Mouse (Mus musculus): ENCODE results near the gene Cnn2.
"Not testable (repeated sequence)": the region's sequence is repeated elsewhere in the genome, so short reads cannot be mapped to it uniquely, and the experiment has no call there.

The Cnn2 gene

DNA sequence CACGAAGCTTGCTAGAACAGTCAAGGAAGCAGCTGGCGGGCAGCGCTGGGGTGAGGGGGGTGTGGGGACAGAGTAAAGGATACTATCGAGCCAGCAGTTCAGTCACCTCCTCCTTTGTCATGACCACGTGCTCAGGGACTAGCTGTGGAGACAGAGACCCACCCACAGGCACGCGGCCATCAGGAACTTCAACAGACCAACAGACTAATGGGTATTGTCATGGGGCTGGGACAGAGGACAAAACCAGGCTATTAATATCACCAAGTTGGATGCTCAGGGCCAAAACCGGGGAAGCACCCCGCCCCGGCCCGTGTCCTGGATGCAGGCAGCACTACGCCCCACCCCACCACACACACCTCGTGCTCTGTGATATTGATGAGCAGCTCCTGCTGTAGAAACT is 48.4 kb downstream of the Cnn2 start:
- DNase-seq (ENCODE audit: low spot score in 2 of 2): no peak

DNA sequence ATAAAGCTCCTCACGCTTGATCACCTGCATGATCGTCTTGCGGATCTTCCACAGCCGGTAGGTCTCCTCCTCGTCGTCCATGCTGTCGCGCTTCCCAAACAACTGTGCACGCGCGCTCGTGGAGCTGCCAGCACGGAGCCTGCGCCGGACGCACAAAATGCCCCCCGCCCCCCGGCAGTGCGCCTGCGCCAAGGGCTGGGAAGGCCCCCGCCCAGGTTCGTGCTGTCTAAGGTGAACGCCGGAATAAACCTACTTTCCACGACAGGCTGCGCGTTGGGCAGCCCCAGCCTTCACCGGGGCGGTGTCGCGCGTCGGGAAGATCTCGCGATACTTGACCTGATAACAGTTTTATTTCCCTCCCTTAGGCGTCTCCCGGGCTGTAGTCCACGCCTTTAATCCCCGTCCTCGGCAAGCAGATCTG is 51.2 kb downstream of the Cnn2 start, which contains the start of gene Polr2e:
Gene Polr2e, minus strand, starts transcription at position 237 of the 421 bp plus-strand sequence.
- DNase-seq (ENCODE audit: low spot score in 2 of 2): peak; percentile 96 to 98

DNA sequence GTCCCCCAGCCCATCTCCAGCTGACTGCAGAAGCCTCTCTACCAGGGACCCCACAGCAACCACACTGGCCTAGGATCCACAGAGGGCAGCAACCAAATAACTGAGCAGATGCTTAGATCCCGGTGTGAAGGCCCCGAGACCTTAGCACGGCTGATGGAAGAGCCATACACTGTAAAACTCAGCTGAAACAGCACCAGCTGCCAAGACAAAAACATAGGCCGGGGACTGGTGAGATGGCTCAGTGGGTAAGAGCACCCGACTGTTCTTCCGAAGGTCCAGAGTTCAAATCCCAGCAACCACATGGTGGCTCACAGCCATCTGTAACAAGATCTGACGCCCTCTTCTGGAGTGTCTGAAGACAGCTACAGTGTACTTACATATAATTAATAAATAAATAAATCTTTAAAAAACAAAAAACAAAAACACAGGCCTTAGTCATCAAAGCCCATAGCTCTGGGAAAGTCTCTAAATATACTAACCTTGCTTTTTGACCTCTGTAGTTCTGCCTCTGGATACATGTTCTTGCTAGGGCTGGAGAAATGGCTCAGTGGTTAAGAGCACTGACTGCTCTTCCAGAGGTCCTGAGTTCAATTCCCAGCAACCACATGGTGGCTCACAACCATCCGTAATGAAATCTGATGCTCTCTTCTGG is 53.2 kb downstream of the Cnn2 start:
- not testable (repeated sequence) for DNase-seq (ENCODE audit: low spot score in 2 of 2)

DNA sequence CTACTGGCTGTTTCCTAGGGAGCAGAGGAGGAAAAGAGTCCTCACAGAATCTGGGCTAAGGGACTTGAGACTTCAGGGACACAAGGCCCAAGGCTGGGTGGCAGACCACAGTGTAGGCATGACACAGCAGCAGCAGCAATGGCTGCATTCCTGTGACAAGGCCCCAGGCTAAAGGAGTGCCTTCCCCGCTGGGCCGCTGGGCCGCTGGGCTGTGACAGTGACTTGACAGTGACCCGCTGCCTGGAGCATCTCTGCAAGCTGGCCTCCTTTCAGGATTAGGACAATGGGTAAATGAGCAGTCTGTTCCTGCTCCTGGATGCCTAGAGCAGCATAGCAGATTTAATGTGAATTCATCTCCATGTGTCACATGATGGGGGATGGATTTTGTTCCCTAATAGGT is 55.7 kb downstream of the Cnn2 start:
- DNase-seq (ENCODE audit: low spot score in 2 of 2): no peak

DNA sequence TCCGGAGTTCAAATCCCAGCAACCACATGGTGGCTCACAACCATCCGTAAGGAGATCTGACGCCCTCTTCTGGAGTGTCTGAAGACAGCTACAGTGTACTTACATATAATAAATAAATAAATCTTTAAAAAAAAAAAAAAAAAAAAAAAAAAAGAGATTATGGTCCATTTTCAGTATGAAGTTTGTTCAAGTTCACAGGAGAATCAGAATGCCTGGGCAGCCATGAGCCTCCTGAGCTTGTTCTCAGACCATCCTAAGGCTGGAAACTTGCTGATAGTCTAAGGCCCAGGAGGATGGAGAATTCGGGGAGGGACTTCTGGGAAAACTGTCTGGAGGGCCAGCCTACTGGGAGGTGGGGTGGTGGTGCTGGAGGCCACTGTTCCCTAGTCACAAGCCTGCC is 57.0 kb downstream of the Cnn2 start:
- DNase-seq (ENCODE audit: low spot score in 2 of 2): not testable (repeated sequence)
